Mouse (Mus musculus) CH12.LX (cell line): ENCODE measurements around the gene Fxyd5.

ENCODE experiments used
- CTCF ChIP-seq, 2 experiments: IDR thresholded peaks in 1 of 2; conservative IDR thresholded peaks in 1 of 2; 2 replicates each; pipeline ENCODE4 v1.5.1; 2011 to 2012; ENCODE audit warnings: low read depth in 2 of 2, low read length in 2 of 2, improper control_type of control experiment in 1 of 2, inconsistent platforms in 1 of 2, mild to moderate bottlenecking in 1 of 2, moderate library complexity in 1 of 2
- E2F4 ChIP-seq: IDR thresholded peaks from 2 replicates; pipeline ENCODE4 v1.6.1; 2011; ENCODE audit warnings: low read depth, low read length, improper control_type of control experiment; ENCODE audit not compliant: insufficient replicate concordance
- ETS1 ChIP-seq: conservative IDR thresholded peaks from 2 replicates; pipeline ENCODE4 v1.6.1; 2012; ENCODE audit warnings: low read depth, mild to moderate bottlenecking, inconsistent platforms, low read length, improper control_type of control experiment, moderate library complexity
- KAT2A ChIP-seq: IDR thresholded peaks from 2 replicates; pipeline ENCODE4 v1.6.1; 2012; ENCODE audit warnings: low read length, improper control_type of control experiment, inconsistent platforms; ENCODE audit not compliant: insufficient replicate concordance
- MAX ChIP-seq: IDR thresholded peaks from 2 replicates; pipeline ENCODE4 v1.6.1; 2011; ENCODE audit warnings: low read length, improper control_type of control experiment
- POLR2A ChIP-seq: IDR thresholded peaks from 2 replicates; pipeline ENCODE4 v1.6.1; 2011; ENCODE audit warnings: low read depth, mild to moderate bottlenecking, improper control_type of control experiment, low read length
- TCF12 ChIP-seq: IDR thresholded peaks from 2 replicates; pipeline ENCODE4 v1.6.1; 2014; ENCODE audit warnings: low read depth, mild to moderate bottlenecking, inconsistent platforms, low read length, improper control_type of control experiment
- UBTF ChIP-seq: IDR thresholded peaks from 2 replicates; pipeline ENCODE4 v1.6.1; 2012; ENCODE audit warnings: low read depth, mild to moderate bottlenecking, inconsistent platforms, low read length, improper control_type of control experiment, moderate library complexity
- USF2 ChIP-seq: conservative IDR thresholded peaks from 2 replicates; pipeline ENCODE4 v1.6.1; 2011; ENCODE audit warnings: low read depth, low read length, improper control_type of control experiment
- ZMIZ1 ChIP-seq: IDR thresholded peaks from 2 replicates; pipeline ENCODE4 v1.6.1; 2012; ENCODE audit warnings: low read depth, mild to moderate bottlenecking, inconsistent platforms, low read length, improper control_type of control experiment

- TF ChIP-seq TCF12, result no peak
- no peak for TF ChIP-seq CTCF (conservative IDR thresholded peaks at IDR 0.05 in 1 of 2, IDR thresholded peaks at IDR 0.05 in 1 of 2; ENCODE audit: low read depth in 2 of 2, low read length in 2 of 2)
- TF ChIP-seq ETS1, result no peak
- no peak for TF ChIP-seq POLR2A
- no peak for TF ChIP-seq E2F4
- TF ChIP-seq MAX, result no peak
- no peak for TF ChIP-seq USF2
- no peak for TF ChIP-seq KAT2A
- no peak for TF ChIP-seq UBTF
- no peak for TF ChIP-seq ZMIZ1
Measured at GRCm38 (mm10) chr7:31052251-31052635, 10.0 kb upstream of the Fxyd5 start.
